Mouse (Mus musculus): ENCODE data around the gene Inpp4b. TPM values are rescaled to one million over a fixed set of nuclear protein-coding genes. Genes with fewer than 3 reads are reported as not detected.

Gene Inpp4b
- total RNA-seq, 2 experiments from 2014 or later: 10.8 to 19.7 TPM

- intact Hi-C loops (cut with DNase I): no loop called here
- no peak for DNase-seq
These were observed 349.8 kb downstream of the Inpp4b start for GRCm38 (mm10) chr8:81692167-81692566.

GRCm38 (mm10) chr8:81694893-81695292 is 352.5 kb downstream of the Inpp4b start:
- intact Hi-C loops (cut with DNase I): no loop called here
- DNase-seq: no peak

- intact Hi-C loops (cut with DNase I): no loop called here
- DNase-seq: no peak
These were observed 359.7 kb downstream of the Inpp4b start for GRCm38 (mm10) chr8:81702038-81702437.

DNA sequence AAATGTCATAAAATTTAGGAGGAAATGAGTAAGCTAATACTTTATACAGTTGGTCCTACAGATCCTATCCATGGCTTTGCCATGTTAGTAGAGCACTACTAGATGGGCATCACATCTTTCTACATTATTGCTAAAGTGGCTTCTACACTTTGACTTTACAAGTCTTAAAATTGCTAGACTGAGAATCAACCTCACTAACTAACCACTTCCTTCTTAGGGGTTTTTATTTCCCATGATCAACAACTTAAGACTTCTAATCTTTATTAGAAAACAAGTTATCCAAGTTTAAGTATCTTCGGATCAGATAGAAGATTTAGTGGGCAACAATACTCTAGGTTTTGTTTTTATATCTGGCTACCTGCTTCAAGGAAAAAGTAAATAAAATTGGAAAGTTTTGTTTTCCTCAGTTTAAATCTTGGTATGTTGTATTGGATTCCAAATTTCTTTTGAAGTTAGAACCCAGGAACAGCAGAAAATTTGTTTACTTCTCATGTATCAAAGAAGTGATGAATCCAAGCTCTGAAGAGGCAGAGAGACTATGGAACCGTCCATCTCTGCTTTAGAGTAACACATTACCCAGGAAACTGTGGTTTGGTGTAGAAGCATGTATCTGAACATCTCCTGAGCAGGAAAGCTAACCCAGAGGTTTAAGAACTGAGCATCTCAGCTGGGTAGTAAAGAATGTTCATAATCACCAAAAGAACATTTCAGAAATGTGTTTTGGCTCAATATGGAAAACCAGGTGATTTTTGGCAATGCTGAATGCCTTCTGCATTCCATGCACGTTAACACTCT is 361.4 kb downstream of the Inpp4b start:
- no peak for DNase-seq
- intact Hi-C loops (cut with DNase I): no loop called here

- intact Hi-C loops (cut with DNase I): no loop called here
- no peak for DNase-seq
These were observed 365.1 kb downstream of the Inpp4b start for GRCm38 (mm10) chr8:81707436-81707835.

- no peak for DNase-seq
- intact Hi-C loops (cut with DNase I): no loop called here
These were observed 389.0 kb downstream of the Inpp4b start for GRCm38 (mm10) chr8:81731332-81731731.

GRCm38 (mm10) chr8:81735655-81736054 is 393.3 kb downstream of the Inpp4b start:
- DNase-seq: no peak
- intact Hi-C loops (cut with DNase I): no loop called here

- DNase-seq: no peak
- intact Hi-C loops (cut with DNase I): no loop called here
These were observed 393.7 kb downstream of the Inpp4b start for GRCm38 (mm10) chr8:81736103-81736502.

- intact Hi-C loops (cut with DNase I): no loop called here
- no peak for DNase-seq
These were observed 400.2 kb downstream of the Inpp4b start for GRCm38 (mm10) chr8:81742588-81742987.

DNA sequence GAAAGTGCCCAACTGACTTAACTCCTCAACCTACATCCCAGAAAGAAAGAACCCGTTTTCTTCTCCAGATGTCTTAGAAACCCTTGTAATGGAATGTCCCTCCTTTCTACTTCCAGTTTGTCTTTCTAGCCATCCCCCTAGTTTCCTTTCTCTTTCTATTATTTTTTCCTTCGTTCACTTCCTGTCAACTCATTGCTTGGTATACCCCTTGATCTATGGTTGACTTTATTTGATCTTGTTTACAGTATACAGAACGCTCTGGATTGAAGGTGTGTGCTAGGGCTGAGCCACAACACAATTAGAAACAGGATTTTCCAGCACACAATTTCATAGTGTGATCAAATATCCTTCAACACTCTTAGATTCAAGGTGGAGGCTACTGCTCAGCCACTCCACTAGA is 400.7 kb downstream of the Inpp4b start:
- DNase-seq: no peak
- intact Hi-C loops (cut with DNase I): no loop called here

DNA sequence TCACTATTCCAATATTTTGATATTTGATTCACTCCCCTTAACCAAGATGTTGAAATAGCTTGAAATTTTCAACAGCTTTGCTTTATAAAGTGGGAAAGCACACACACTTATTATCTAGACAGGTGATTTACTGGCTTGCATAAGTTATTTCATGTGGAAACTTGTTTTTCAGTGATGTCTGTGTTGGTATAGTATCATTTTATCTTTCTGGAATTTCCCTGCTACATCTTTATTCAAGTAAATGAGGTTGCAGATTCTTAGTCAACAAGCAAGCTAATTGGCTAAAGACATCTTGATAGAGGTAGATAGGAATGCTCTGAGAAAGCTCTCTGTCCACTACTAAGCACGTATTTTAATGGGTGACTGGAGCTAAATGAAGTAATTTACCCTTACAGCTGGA is 403.1 kb downstream of the Inpp4b start:
- no peak for DNase-seq
- intact Hi-C loops (cut with DNase I): no loop called here

GRCm38 (mm10) chr8:81751159-81751558 is 408.8 kb downstream of the Inpp4b start:
- intact Hi-C loops (cut with DNase I): no loop called here
- DNase-seq: no peak

DNA sequence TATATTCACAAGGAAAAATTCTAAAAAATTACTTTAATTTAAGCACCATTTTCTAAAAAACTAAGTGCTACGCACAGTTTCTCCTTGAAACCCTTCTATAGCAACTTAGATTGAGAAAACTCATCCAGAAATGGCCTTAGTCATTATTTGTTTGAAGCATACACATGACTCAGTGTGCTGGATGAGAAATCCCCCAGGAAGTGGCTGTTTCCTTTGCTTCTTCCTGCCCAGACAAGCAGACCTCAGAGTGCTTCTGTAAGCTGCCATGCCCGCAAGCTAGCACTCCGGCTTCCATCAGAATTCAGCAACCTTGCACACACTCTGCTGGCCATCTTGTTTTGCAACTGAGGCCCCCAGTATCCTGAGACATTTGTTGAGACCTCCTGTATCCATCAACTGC is 414.3 kb downstream of the Inpp4b start:
- no peak for DNase-seq
- intact Hi-C loops (cut with DNase I): no loop called here

DNA sequence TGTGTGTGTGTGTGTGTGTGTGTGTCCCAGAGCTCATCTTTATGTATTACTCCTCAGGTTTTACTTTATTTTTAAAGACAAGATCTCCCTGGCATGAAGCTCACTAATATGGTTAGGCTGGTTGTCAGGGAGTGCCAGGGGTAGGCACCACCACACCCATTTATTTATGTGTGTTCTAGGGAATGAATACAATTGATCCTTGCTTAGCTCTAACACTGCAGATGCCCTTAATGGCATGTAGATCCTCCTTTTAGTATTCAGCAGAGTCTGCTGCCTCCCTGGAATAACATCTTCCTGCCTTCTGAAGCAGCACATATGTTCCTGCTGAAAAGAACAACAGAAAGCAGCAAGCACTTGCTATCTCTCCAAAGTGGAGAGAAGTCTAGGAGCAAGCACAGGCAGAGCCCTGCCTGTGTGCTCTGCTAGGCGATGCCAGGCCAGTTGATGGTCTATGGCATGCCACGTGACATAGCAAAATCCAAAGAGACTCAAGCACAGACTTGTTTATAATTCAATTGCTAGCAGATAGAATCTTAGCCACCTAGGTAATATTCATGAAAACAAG is 415.3 kb downstream of the Inpp4b start:
- no peak for DNase-seq
- intact Hi-C loops (cut with DNase I): no loop called here

DNA sequence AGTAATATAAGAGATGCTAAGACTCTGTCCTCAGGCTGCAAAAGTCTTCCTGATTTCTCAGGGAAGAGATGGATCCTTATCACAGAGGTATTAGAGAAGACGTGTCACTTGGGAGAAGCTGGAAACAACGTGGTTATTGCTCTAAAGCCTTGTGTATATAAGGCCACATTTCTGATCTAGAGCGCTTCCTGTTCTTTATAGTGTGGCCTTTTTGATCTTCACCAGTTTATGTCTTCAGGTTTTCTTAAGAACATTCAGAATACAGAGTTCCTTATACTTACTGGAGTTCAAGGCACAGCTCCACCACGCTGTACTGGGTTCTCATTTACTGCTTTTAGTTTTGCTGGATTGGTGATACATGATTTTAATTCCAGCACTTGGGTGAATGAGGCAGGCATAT is 419.1 kb downstream of the Inpp4b start:
- DNase-seq: no peak
- intact Hi-C loops (cut with DNase I): no loop called here

DNA sequence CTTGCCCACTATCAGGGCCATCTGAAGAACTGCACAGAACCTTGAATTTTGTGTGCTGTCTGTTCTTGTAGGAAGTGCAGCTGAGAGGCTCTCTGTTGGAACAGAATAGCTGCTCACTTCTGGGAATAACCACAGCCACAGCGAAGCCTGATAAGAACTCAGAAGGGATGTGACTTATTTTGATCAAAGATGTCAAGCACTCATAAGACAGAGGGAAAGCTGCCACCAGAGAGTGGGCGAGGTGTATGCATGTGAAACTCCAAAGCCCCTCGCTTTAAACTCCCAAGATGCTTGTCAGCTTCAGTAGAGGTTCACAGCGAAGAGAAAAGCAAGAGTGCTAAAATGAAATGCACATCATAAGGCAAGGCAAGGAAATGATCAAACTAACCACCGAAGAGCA is 423.7 kb downstream of the Inpp4b start:
- intact Hi-C loops (cut with DNase I): no loop called here
- no peak for DNase-seq

DNA sequence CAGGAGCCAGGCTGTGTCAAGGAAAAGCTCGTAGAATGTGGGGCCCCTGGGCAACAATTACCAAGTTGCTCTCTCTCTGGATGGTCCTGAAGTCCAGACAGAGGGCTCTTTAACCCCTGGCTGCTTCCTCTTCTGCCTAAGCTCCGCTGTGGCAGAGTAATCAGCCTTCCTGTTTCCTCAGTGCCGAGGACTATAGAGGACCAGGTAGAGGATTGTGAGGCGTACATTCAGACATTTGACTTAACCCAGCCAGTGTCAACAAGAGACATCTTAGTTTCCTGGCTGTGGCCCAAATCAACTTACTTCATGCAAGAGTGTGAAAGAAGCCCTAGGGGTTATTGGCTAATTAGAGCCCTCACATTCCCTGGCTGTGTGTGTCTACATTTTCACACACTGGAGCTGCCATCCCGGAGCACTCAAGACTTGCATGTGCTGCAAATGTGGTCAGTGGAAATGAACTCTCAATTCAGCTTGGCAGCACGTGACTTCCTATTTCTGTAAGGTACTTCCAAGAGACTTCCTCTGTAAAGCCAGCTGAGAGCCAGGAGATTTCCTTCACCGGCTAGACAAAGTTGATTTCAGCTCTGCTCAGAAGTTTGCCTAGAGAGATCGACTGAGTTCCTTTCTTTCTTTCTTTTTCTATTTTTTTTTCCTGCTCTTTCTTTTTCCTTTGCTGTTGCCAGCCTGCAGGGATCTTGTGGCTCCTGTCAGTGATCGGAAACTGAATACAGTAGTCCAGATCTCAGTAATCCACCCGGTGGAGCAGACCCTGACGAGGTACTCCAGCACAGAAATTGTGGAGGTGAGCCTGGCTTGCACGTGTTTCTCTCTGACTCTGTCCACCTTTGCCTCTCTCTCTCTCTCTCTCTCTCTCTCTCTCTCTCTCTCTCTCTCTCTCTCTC is 425.3 kb downstream of the Inpp4b start:
- no peak for DNase-seq
- intact Hi-C loops (cut with DNase I): no loop called here

- no peak for DNase-seq
- intact Hi-C loops (cut with DNase I): no loop called here
These were observed 425.9 kb downstream of the Inpp4b start for GRCm38 (mm10) chr8:81768313-81768675.

- DNase-seq: no peak
These were observed 426.5 kb downstream of the Inpp4b start for GRCm38 (mm10) chr8:81768731-81769445.

DNA sequence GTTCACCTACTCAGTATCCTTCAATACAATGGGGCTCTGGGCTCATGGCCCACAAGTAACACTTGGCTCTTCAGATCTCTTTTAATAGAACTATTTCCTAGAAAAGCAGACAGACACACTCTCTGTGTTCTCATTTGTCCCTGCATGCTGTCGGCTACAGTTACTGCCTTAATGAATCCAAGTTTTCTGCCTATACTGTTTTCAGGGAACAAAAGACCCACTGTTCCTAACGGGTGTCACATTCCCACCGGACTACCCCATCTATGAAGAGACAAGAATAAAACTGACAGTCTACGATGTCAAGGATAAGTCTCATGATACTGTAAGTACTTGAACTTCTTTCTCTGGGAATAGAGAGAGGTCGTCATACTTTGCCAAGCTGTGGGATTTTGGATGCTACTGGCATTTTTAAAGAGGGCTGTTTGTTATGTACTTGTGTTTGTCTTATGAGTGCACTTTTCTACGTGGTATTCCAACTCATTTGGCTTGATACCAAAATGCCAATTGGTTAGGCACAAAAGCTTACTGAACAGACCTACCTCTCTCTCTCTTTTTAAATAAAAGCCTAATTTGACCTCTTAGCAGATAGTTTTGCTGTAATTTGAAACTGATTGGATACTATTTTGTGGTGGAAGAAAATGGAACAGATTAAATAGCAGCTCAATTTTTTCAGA is 428.4 kb downstream of the Inpp4b start:
- intact Hi-C loops (cut with DNase I): no loop called here
- no peak for DNase-seq

More at GRCm38 (mm10) chr8:81768731-81769445, 426.5 kb downstream of the Inpp4b start:
- intact Hi-C loops (cut with DNase I): no loop called here

Measured in gastrocnemius, postnatal 36 days (tissue).